Mouse (Mus musculus): Measurements from ENCODE around the gene Gba.

DNA sequence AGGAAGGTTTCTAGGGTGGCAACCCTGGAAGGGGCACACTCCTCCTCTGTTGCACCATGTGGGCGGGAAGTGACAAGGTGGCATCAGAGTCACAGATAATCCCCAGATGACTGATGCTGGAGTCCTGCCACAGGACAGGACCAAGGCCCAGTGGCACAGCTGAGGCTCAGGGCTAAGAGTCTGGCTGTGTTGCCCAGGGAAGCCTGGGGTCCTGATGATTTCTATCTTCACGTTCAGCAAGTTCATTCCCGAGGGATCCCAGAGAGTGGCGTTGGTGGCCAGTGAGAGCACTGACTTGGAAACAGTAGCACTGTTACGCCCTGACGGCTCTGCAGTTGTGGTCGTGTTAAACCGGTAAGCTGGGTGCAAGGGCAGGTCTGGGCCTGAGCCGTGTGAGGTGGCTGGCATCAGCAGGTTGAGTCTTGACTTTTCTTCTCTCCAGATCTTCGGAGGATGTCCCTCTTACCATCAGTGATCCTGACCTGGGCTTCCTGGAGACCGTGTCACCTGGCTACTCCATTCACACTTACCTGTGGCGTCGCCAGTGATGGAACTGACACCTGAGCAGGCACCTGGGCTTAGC, 5.4 kb downstream of the Gba start:
- TF ChIP-seq MAFK (IDR thresholded peaks at IDR 0.05; ENCODE audit: insufficient read depth, low read depth, low read length) = no peak
- no peak for TF ChIP-seq HCFC1 (IDR thresholded peaks at IDR 0.05; ENCODE audit: borderline replicate concordance, insufficient read depth, low read length)
- no peak for TF ChIP-seq CHD2 (IDR thresholded peaks at IDR 0.05; ENCODE audit: low read depth, low read length)

All from ES-E14 (cell line).